Mouse (Mus musculus): ENCODE measurements around the gene Sf3a3.
A peak's percentile ranks its signal among the peaks of the same experiment; 100 is the strongest.
"Not testable (repeated sequence)": the region's sequence is repeated elsewhere in the genome, so short reads cannot be mapped to it uniquely, and the experiment has no call there.

The Sf3a3 gene

GRCm38 (mm10) chr4:124700248-124700971, 14.2 kb upstream of the Sf3a3 start, which contains the start of gene Fhl3:
Gene Fhl3, plus strand, starts transcription at chr4:124700701.
- DNase-seq (ENCODE audit: low spot score), result peak; percentile 82

- DNase-seq (ENCODE audit: low spot score), result no peak
Observed at GRCm38 (mm10) chr4:124701052-124701845, 13.3 kb upstream of the Sf3a3 start.

GRCm38 (mm10) chr4:124701916-124702315, 12.7 kb upstream of the Sf3a3 start:
- DNase-seq (ENCODE audit: low spot score), result no peak

- DNase-seq (ENCODE audit: low spot score), result peak; percentile 61
Observed at GRCm38 (mm10) chr4:124703406-124703805, 11.2 kb upstream of the Sf3a3 start.

- DNase-seq (ENCODE audit: low spot score), result no peak
Observed at GRCm38 (mm10) chr4:124703881-124704796, 10.4 kb upstream of the Sf3a3 start.

GRCm38 (mm10) chr4:124704797-124705474, 9.6 kb upstream of the Sf3a3 start:
- DNase-seq (ENCODE audit: low spot score), result no peak

- no peak for DNase-seq (ENCODE audit: low spot score)
Observed at GRCm38 (mm10) chr4:124705661-124706269, 8.8 kb upstream of the Sf3a3 start.

GRCm38 (mm10) chr4:124707381-124708199, 7.0 kb upstream of the Sf3a3 start:
- DNase-seq (ENCODE audit: low spot score), result not testable (repeated sequence)

GRCm38 (mm10) chr4:124708200-124708517, 6.4 kb upstream of the Sf3a3 start:
- DNase-seq (ENCODE audit: low spot score), result not testable (repeated sequence)

GRCm38 (mm10) chr4:124708518-124709477, 5.8 kb upstream of the Sf3a3 start:
- DNase-seq (ENCODE audit: low spot score), result peak; percentile 97

- peak; percentile 59 for DNase-seq (ENCODE audit: low spot score)
Observed at GRCm38 (mm10) chr4:124709961-124710446, 4.6 kb upstream of the Sf3a3 start.

GRCm38 (mm10) chr4:124710776-124711291, 3.7 kb upstream of the Sf3a3 start:
- DNase-seq (ENCODE audit: low spot score), result peak; percentile 68

GRCm38 (mm10) chr4:124712618-124713017, 2.0 kb upstream of the Sf3a3 start:
- no peak for DNase-seq (ENCODE audit: low spot score)

GRCm38 (mm10) chr4:124713850-124714249, 726 bp upstream of the Sf3a3 start:
- DNase-seq (ENCODE audit: low spot score), result not testable (repeated sequence)

GRCm38 (mm10) chr4:124719101-124719500, 4.5 kb downstream of the Sf3a3 start:
- no peak for DNase-seq (ENCODE audit: low spot score)

- no peak for DNase-seq (ENCODE audit: low spot score)
Observed at GRCm38 (mm10) chr4:124726121-124726520, 11.5 kb downstream of the Sf3a3 start.

- DNase-seq (ENCODE audit: low spot score), result no peak
Observed at GRCm38 (mm10) chr4:124736952-124737351, 22.4 kb downstream of the Sf3a3 start.

GRCm38 (mm10) chr4:124737486-124737885, 22.9 kb downstream of the Sf3a3 start:
- DNase-seq (ENCODE audit: low spot score), result no peak

- DNase-seq (ENCODE audit: low spot score), result peak; percentile 26
Observed at GRCm38 (mm10) chr4:124738013-124738412, 23.4 kb downstream of the Sf3a3 start.

All from MN1 (cell line).